Mouse (Mus musculus) right cerebral cortex, postnatal 14 days (tissue): Measurements from ENCODE around the gene Ptp4a2.
"Not testable (repeated sequence)": the region's sequence is repeated elsewhere in the genome, so short reads cannot be mapped to it uniquely, and the experiment has no call there.

ENCODE experiments used
- DNase-seq: peaks from one replicate; pipeline ENCODE4 v3.0.0; 2022

Ptp4a2 gene

DNA sequence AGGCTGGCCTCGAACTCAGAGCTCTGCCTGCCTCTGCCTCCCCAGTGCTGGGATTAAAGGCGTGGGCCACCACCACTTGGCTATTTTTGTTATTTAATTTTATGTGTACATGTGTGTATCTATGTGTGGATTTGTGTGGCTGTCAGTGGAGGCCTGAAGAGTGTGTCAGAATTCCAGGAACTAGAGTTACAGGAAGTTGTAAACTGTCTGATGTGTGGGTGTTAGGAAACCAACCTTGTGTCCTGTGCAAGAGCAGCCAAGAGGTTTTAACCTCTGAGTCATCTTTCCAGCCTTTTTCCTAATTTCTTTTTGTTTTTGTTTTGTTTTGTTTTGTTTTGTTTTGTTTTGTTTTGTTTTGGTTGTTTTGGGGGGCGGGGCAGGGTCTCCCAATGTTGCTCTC is 83.8 kb downstream of the Ptp4a2 start:
- DNase-seq: no peak

DNA sequence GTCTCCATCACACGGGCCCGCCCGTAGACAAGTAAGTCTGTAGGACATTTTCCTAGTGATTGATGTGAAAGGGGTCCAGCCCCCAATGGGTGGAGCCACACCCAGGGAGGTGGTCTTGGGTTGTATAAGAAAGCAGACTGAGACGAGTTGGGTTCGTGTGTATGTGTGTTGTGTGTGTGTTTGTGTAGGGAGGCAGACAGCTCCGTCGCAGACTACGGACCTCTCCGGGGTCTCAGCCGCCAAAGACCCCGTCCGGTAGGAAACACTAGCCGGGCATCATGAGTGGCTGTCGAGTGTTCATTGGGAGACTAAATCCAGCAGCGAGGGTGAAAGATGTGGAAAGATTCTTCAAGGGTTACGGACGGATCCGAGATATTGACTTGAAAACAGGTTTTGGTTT is 87.8 kb downstream of the Ptp4a2 start:
- not testable (repeated sequence) for DNase-seq
